Mouse (Mus musculus): ENCODE measurements around the gene Cdc42ep1. TPM values are rescaled to one million over a fixed set of nuclear protein-coding genes. Genes with fewer than 3 reads are reported as not detected.

The Cdc42ep1 gene
- total and polyA plus RNA-seq, 2 experiments from 2014 or later: 27.4 to 44.7 TPM

DNA sequence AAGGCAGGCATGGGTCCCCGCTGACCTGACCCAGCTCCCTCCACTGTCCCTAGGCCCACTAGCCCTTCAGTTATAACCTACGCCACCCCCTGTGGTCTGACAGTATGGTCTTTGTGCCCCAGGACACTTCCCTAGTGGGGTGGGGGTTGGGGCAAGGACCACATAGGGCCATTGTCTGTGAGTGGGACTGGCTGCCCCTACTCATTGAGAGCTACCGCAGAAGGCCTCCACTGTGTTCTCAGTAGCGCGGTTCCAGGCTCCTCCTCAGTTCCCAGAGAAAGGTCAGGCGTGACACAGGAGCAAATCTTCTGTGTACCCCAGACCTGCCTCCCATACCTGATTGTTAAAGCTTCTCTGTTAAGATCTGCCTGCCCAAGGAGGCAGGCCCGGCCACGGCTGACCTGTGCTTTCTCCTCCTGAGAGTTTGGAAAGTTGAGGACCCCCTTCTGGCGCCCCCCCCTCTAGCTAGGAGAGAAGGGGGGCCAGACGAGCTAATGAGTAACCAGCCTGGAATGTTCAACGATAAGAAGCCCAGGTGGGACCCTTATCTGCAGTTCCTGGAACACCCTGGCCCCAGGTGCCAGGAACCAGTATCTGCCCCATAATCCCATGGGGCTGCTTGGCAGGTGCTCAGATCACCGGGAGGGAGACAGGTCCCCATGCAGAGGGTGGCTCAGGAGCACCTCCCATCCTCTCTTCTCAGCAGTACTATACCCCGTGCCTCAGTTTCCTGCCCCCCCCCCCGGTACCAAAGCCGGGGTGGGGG, 7.8 kb downstream of the Cdc42ep1 start:
- TF ChIP-seq CTCF (IDR thresholded peaks at IDR 0.05; ENCODE audit: low read depth): no peak
- Histone ChIP-seq H3K4me2 (ENCODE audit: low read depth, low read length) (no peak overlapping the region), H3K9ac (replicated peaks; ENCODE audit: low read depth, low read length) (no peak overlapping the region), H3K9me3 (replicated peaks; ENCODE audit: control insufficient read depth, low read length) (no peaks in the 10 kb centered on the region), H3K36me3 (replicated peaks; ENCODE audit: control insufficient read depth, insufficient read depth, low read length) (peaks cover 28% of the 10 kb centered on the region), H3K27me3 (ENCODE audit: control insufficient read depth, insufficient read depth, low read length) (no peaks in the 10 kb centered on the region), H3K4me3 (ENCODE audit: low read depth, low read length) (no peak overlapping the region), H3K27ac (ENCODE audit: low read depth) (no peak overlapping the region), H3K4me1 (ENCODE audit: control insufficient read depth, insufficient read depth) (peaks cover 12% of the 10 kb centered on the region; the same call in 1 of the 2 replicates)
- WGBS: 56% methylated on average over 15 of the region's 15 CpGs
- ATAC-seq (ENCODE audit: insufficient read depth, low read depth) (no peak), DNase-seq (ENCODE audit: low spot score) (no peak)

GRCm38 (mm10) chr15:78850944-78851343, 8.5 kb downstream of the Cdc42ep1 start:
- Histone ChIP-seq H3K27ac (ENCODE audit: low read depth) (peak overlapping the region; percentile 49; the same call in 1 of the 2 replicates), H3K4me2 (ENCODE audit: low read depth, low read length) (no peak overlapping the region), H3K9me3 (replicated peaks; ENCODE audit: control insufficient read depth, low read length) (no peaks in the 10 kb centered on the region), H3K9ac (replicated peaks; ENCODE audit: low read depth, low read length) (no peak overlapping the region), H3K36me3 (replicated peaks; ENCODE audit: control insufficient read depth, insufficient read depth, low read length) (peaks cover 28% of the 10 kb centered on the region), H3K4me1 (ENCODE audit: control insufficient read depth, insufficient read depth) (peaks cover 5% of the 10 kb centered on the region; the same call in 1 of the 2 replicates), H3K4me3 (ENCODE audit: low read depth, low read length) (no peak overlapping the region), H3K27me3 (ENCODE audit: control insufficient read depth, insufficient read depth, low read length) (no peaks in the 10 kb centered on the region)
- 60% methylated on average over 6 of the region's 6 CpGs for WGBS
- no peak for TF ChIP-seq EP300 (IDR thresholded peaks at IDR 0.05; ENCODE audit: low read depth)
- no peak for TF ChIP-seq CTCF (IDR thresholded peaks at IDR 0.05; ENCODE audit: low read depth)
- DNase-seq (ENCODE audit: low spot score) (no peak), ATAC-seq (ENCODE audit: insufficient read depth, low read depth) (no peak)

- no peaks in the 10 kb centered on the region for H3K4me1 ChIP-seq (ENCODE audit: control insufficient read depth, insufficient read depth)
- H3K27ac ChIP-seq (ENCODE audit: low read depth): peak overlapping the region; percentile 49; the same call in 1 of the 2 replicates
- TF ChIP-seq EP300 (IDR thresholded peaks at IDR 0.05; ENCODE audit: low read depth) (0 out of 2 replicates have a peak, but pooled peaks have one; percentile 14), CTCF (IDR thresholded peaks at IDR 0.05; ENCODE audit: low read depth) (peak; percentile 87)
- no peaks in the 10 kb centered on the region for H3K27me3 ChIP-seq (ENCODE audit: control insufficient read depth, insufficient read depth, low read length)
- no peak overlapping the region for H3K4me3 ChIP-seq (ENCODE audit: low read depth, low read length)
- 11% methylated on average over 13 of the region's 13 CpGs for whole genome bisulfite sequencing
- H3K4me2 ChIP-seq (ENCODE audit: low read depth, low read length): no peak overlapping the region
- DNase-seq (ENCODE audit: low spot score) (peak; percentile 90), ATAC-seq (ENCODE audit: insufficient read depth, low read depth) (peak; percentile 85)
- no peaks in the 10 kb centered on the region for H3K9me3 ChIP-seq (replicated peaks; ENCODE audit: control insufficient read depth, low read length)
- no peak overlapping the region for H3K9ac ChIP-seq (replicated peaks; ENCODE audit: low read depth, low read length)
- peaks cover 28% of the 10 kb centered on the region for H3K36me3 ChIP-seq (replicated peaks; ENCODE audit: control insufficient read depth, insufficient read depth, low read length)
Observed at GRCm38 (mm10) chr15:78851505-78852153, 9.2 kb downstream of the Cdc42ep1 start.

DNA sequence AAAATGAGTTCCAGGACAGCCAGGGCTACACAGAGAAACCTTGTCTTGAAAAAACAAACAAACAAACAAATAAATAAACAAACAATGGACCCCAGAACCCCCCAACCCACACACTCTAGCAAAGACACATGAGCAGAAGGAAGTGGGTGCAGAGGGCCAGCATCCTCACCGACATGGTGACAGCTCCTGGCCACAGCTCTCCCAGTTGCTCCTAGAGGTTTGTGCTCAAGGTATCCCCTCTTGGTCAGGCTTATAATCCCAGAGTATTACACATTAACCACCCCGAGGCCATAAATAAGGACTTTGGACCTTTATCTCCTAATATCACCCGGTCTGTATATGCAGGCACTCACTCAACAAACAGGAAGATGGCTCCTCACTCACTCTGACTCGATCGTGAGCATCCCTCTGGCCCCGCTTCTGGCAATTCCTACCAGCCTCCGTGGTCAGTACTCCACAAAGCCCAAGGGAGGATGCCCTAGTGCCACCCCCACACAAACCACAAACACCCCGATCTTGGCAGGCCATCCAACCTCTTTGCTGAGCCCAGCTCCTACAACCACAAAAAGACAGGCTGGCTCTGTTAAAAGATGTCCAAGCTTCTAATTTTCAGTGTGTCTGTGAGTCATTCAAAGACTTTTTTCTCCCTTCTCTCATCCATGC, 13.0 kb downstream of the Cdc42ep1 start, which contains the start of gene Lgals2:
TSS of gene Lgals2 (minus strand) at position 227 of the 663 bp plus-strand sequence.
- 62% methylated on average over 8 of the region's 8 CpGs for WGBS
- DNase-seq (ENCODE audit: low spot score) (no peak), ATAC-seq (ENCODE audit: insufficient read depth, low read depth) (no peak)
- TF ChIP-seq CTCF (IDR thresholded peaks at IDR 0.05; ENCODE audit: low read depth) (no peak), EP300 (IDR thresholded peaks at IDR 0.05; ENCODE audit: low read depth) (no peak)
- no peak within 1 kb of the TSS for H3K4me2 ChIP-seq (ENCODE audit: low read depth, low read length)
- H3K4me3 ChIP-seq (ENCODE audit: low read depth, low read length): no peak within 1 kb of the TSS
- H3K27ac ChIP-seq (ENCODE audit: low read depth): no peak within 1 kb of the TSS
- H3K9me3 ChIP-seq (replicated peaks; ENCODE audit: control insufficient read depth, low read length): no peaks in the 10 kb centered on the region
- H3K9ac ChIP-seq (replicated peaks; ENCODE audit: low read depth, low read length): no peak within 1 kb of the TSS
- no peaks in the 10 kb centered on the region for H3K36me3 ChIP-seq (replicated peaks; ENCODE audit: control insufficient read depth, insufficient read depth, low read length)
- no peaks in the 10 kb centered on the region for H3K4me1 ChIP-seq (ENCODE audit: control insufficient read depth, insufficient read depth)
- H3K27me3 ChIP-seq (ENCODE audit: control insufficient read depth, insufficient read depth, low read length): no peaks in the 10 kb centered on the region

DNA sequence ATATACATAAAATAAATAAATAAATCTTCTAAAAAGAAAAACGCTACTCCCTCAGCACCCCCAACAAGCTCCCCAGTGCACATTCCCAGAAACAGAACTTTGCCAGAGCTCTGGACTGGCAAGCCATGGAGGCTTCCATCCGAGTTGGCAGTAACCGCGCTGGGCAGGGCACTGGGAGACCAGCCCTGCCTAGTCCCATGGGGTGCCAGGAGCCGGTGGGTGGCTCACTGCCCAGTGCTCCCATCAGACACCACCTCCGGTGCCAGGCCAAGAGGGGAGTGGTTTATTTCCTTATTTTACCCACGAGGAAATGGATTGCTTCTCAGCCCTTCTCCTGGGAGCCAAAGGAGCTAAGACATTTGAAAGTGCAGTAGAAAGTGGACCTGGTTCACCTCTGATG, 14.6 kb downstream of the Cdc42ep1 start:
- Histone ChIP-seq H3K4me2 (ENCODE audit: low read depth, low read length) (no peak overlapping the region), H3K4me3 (ENCODE audit: low read depth, low read length) (no peak overlapping the region), H3K9me3 (replicated peaks; ENCODE audit: control insufficient read depth, low read length) (no peaks in the 10 kb centered on the region), H3K4me1 (ENCODE audit: control insufficient read depth, insufficient read depth) (no peaks in the 10 kb centered on the region), H3K9ac (replicated peaks; ENCODE audit: low read depth, low read length) (no peak overlapping the region), H3K27me3 (ENCODE audit: control insufficient read depth, insufficient read depth, low read length) (no peaks in the 10 kb centered on the region), H3K27ac (ENCODE audit: low read depth) (no peak overlapping the region), H3K36me3 (replicated peaks; ENCODE audit: control insufficient read depth, insufficient read depth, low read length) (no peaks in the 10 kb centered on the region)
- TF ChIP-seq CTCF (IDR thresholded peaks at IDR 0.05; ENCODE audit: low read depth) (no peak), EP300 (IDR thresholded peaks at IDR 0.05; ENCODE audit: low read depth) (no peak)
- WGBS: 69% methylated on average over 7 of the region's 7 CpGs
- DNase-seq (ENCODE audit: low spot score) (no peak), ATAC-seq (ENCODE audit: insufficient read depth, low read depth) (no peak)
